Mouse (Mus musculus) adipocyte (in vitro differentiated cells): ENCODE data around the gene Caprin2.
"Not testable (repeated sequence)": the region's sequence is repeated elsewhere in the genome, so short reads cannot be mapped to it uniquely, and the experiment has no call there.

Experiments used
- DNase-seq: peaks from one replicate; pipeline ENCODE4 v3.0.0-alpha.2; 2016; ENCODE audit warnings: low spot score

Gene Caprin2

DNA sequence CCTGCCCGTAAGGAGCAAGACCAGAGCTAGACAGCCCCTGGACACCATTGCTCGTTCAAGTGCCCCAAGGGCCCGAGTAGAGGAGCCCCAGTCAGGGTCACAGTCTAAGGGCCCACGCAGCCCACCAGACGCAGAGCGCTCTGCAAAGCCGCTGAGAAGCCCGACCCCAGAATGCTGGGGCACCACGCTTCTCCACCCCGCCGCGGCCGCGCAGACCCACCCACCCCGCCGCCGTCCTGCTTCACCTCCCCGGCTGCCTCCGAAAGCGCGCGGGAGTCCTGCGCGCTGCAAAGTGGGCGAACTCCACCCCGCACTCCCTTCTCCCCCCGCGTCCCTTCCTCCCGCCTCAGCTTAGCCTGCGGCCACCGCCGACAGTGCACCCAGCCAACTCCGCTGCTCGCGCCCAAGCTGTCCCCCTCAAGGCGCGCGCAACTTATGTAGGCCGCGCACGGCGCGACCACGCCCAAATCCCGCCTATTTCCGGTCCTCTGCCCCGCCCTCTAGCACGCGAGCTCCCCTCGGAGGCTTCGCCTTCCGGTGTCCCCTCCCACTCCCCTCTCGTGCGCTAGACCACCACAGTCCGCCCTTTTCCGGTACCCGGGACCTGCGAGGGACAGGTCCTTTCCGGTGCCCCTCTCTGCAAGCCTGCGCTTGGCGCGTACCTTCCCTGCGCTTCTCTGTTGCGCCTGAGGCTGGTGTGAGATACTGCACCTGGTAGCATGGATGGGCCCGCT, at the start of gene Caprin2:
Gene Caprin2, minus strand, starts transcription at position 465 of the 734 bp plus-strand sequence.
- peak; percentile 77 for DNase-seq

DNA sequence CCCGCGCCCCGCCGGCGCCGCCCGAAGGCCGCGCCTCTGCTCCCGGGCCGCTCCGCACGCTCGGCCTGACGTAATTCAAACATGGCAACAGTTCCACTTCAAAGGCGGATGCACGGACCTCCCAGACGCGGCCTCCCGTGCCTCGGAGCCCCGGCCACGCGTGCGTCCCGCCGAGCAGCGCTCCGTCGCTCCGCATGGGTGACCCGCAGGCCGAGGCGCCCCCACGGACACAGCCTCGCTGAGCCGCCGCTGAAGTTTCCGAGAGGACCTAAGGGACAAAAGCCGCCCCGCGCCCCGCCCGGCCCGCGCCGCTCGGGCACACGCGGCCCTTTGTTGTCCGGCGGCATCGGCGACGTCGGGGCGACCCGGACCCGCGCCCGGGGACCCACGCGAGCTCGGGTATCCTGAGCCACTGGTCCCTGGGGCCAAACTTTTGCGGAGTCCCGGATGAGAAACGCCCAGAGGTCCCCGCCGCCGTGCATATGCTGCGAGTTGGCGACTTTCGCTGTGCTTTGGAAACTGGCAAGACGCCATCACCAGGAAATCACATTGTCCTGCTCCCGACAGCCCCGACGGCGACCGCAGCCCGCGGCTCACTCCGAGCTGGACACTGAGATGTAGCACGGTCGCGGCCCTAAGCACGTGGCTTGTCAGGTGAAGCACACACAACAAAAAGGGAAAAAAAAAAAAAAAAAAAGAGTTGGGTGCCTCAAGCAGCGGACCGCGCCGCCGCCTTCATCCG, 48.9 kb upstream of the Caprin2 start:
- DNase-seq = peak; percentile 35

DNA sequence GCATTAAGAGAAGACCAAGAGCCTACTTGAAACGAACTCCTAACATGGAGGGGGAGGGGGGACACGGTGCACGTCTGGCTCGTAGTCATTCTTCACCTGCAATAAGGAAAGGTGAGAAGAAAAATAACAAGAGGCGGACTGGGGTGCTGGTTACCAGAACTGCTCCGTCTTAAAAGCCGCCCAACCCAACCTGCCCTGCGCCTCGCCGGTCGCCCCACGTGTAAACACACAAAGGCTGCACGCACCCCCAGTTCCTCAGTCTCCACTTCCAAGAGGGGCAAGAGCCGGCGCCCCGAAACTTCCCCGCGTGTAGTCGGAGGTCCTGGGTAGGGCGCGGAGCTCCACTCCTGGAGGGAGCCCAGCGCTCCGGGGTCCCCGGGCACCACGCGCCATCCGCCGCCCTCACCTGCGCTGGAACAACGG, 48.3 kb upstream of the Caprin2 start:
- no peak for DNase-seq

DNA sequence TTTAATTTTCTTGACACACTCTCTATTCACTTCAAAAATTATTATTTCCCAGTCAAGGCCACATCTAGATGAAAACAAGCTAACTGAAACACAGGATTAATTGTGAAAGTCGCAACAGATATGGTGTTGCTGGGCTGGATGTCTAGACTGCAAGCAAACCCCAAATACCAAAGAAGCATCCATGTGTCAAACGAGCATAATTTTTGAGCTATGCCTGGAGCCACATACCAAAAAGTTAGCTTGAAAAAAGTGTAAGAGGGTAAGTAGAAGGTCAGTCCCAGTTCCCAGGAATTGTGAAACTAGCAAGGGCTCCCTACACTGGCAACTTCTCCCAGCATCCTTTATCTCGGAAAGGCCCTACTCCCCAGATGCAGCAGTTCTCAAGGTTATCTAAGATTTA, 47.7 kb upstream of the Caprin2 start:
- no peak for DNase-seq

DNA sequence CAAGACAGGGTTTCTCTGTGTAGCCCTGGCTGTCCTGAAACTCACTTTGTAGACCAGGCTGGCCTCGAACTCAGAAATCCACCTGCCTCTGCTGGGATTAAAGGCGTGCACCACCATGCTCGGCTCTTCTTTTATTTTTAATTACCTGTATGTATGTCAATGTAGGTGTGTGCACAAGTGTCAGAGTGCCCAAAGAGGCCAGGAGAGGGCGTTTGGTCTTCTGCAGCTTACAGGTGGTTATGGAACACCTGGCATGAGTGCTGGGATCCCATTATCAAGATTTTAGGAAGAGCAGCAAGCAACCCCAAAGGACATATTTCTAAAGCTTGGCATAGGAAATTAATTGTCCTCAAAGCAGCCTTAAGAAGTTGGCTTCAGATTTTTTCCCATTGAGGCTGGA, 46.4 kb upstream of the Caprin2 start:
- DNase-seq = no peak

DNA sequence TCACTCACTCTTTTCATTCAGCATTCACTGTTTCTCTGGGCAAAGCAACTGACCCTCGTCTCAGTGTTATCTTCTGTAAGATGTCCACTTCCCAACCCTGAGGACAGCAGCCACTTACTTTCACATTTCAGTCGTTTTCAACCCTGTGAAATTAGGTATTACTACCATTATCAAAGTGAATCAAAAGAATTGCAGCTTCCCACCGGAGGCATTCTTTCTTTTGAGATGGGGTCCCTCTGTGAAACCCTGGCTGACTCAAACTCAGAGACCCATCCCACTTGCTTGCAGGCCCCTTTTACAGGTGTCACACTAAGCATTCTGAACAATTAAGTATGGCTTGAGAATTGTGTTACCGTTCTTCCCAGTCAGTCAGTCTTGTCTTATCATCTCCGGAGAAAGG, 45.8 kb upstream of the Caprin2 start:
- DNase-seq = no peak

DNA sequence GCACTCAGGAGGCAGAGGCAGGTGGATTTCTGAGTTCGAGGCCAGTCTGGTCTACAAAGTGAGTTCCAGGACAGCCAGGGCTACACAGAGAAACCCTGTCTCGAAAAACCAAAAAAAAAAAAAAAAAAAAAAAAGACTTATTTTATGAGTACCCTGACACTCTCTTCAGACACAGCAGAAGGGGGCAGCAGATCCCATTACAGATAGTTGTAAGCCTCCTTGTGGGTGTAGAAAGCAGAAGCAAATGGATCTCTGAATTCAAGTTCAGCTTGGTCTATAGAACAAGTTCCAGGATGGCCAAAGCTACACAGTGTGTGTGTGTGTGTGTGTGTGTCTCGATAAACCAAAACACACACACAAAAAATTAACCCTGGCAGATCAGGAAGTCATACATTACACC, 44.3 kb upstream of the Caprin2 start:
- not testable (repeated sequence) for DNase-seq

DNA sequence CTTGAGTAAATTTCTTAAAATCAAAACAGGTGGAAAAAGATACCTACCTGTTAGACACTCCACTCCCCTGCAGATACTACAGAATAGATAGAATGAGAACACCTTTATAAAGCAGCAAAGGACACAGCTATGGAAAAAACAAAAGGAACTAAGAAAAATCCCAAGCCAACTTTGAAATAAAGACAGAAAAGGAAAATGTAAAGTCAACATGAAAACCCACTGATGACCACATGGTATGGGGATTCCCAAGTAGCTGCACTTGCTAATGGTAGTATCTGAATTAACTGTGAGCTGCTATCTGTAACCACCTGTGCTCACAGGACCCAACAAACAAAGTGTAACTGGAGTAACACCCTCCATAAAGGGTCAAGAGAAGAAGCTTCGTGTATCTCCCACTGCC, 41.7 kb upstream of the Caprin2 start:
- no peak for DNase-seq

DNA sequence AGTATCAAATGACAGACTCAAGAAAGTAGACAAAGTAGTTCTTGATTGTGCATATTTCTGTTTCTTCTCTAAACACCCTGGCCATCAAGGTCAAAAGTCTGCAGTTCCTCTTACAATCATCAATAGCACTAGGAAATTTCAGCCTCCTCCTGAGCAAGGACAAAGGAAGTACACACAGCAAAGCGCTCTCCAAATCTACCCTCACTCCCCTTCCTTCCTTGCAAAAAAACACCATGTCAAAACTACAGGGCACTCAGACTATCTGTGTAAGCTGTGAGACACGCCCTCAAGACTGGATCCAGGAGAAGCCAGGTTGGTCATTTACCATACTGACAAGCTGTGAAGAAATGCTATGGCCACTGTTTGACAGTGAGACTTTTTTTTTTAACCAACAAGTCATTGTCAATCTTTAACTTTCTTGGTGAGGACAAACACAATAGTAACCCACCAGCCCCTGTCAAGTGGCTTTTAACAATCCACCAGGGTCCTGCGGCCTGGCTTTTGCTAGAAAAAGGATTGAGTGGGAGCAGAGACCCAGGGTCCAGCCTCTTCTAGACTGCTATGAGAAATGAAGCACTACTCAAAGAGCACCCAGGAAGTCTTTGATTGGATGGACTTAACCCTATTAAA, 39.0 kb upstream of the Caprin2 start:
- no peak for DNase-seq

DNA sequence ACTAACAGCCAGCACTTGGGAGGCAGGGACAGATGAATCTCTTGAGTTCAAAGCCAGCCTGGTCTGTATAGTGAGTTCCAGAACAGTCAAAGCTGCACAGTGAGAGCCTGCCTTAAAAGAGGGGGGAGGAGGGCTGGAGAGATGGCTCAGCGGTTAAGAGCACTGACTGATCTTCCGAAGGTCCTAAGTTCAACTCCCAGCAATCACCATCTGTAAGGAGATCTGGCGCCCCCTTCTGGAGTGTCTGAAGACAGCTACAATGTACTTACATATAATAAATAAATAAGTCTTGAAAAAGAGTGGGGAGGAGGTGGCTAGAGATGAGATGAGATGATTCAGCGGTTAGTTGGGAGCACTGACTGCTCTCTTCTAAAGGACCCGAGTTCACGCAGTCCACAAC, 35.2 kb upstream of the Caprin2 start:
- DNase-seq = no peak

DNA sequence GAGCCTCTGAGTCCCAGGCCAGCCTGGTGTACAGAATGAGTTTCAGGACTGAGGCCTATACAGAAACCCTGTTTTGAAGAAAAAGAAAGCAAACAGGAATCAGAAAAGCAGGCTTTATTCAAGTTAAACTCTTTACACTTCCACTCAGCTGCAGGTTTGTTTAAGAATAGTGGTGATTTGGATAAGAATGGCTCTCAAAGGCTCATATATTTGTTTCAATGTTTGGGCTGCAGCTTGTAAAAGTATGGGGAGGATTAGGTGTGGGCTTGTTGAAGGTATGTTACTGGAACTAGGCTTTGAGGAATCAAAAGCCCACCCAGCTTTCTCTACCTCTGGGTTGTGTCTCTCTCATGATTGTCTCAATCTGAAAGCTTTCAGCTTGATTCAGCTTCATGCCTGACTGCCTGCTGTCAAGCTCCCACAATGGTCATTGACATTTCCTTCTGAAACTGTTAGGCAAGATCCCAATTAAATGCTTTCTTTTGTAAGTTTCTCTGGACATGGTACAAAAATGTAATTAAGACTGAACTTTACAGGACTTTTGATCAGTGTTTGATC, 22.9 kb upstream of the Caprin2 start:
- DNase-seq = no peak

DNA sequence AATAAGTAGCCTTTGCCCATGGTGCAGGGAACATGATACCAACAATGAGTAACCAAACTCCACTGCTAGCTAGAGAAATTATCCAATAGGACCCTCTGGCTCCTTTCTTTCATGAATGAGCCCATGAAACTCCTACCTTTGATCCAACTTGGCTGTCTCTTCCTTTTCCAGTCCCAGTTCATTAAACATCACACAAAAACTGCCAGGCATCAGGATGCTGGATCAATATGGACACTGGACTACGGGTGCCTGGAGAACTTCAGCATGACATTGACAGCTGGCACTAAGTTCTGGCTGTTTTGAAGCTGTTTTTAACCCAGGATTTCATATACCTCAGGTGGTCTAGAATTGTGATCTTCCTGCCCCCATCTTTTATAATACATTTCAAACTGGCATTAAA, 21.6 kb upstream of the Caprin2 start:
- no peak for DNase-seq

DNA sequence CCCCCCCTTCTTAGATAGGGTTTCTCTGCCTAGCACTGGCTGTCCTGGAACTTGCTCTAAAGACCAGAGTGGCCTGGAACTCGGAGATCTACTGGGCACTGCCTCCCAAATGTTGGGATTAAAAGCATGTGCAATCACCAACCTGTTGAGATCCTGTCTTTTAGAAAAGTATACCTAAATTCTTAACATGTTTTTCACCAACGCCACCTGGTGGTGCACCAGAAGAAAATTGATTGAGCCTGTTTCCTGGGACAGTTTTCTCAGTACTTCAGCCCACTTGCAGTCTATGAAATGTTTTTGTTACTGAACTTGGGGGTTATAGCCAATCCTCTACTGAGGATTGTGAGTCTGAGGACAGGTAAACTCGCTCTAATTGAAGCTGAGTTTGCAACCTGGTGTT, 20.8 kb upstream of the Caprin2 start:
- DNase-seq = peak; percentile 39

DNA sequence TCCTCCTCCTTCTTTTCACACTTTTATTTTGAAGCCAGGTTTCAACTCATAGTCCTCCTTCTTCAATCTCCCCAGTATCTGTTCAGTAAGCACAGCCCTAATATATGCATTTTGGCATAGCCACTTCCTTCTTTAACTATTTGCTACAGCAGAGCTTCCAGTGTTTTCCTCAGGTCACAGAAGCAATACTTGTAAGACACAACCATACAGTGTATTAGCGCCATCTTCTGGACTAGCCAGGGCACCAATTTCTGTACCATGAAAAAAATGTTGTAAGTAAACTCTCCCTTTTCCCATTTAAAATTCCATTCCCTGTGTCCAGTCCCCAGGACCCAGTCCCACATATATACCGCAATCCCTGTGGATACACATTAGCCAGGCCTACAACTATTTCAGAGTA, 17.9 kb upstream of the Caprin2 start:
- DNase-seq = peak; percentile 84

DNA sequence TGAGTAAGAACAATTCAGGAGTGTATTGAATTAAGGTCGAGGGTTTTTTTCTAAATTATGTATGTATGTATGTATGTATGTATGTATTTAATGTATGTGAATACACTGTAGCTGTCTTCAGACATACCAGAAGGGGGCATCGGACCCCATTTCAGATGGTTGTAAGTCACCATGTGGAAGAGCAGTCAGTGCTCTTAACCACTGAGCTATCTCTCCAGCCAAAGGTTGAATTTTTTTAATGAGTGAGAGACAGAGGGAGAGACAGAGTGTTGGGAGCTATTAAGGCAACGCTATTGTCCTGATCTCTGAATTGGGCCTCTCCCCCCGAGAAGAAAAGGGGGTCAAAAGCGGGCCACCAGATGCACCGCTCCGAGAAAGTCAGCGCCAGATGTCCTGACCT, 15.9 kb upstream of the Caprin2 start:
- DNase-seq = not testable (repeated sequence)

DNA sequence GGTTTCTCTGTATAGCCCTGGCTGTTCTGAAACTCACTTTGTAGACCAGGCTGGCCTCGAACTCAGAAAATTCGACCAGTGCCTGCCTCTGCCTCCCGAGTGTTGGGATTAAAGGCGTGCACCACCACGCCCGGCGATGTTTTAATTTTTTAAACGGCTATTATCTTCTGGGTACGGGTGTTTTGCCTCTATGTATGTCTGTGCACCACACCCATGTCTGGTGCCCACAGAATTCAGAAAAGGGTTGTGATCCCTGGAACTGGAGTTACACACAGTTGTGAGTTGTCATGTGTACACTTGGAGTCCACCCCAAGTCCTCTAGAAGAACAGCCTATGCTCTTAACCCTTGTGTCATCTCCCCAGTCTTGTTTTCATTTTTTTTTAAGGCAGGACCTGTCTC, 10.9 kb upstream of the Caprin2 start:
- no peak for DNase-seq

DNA sequence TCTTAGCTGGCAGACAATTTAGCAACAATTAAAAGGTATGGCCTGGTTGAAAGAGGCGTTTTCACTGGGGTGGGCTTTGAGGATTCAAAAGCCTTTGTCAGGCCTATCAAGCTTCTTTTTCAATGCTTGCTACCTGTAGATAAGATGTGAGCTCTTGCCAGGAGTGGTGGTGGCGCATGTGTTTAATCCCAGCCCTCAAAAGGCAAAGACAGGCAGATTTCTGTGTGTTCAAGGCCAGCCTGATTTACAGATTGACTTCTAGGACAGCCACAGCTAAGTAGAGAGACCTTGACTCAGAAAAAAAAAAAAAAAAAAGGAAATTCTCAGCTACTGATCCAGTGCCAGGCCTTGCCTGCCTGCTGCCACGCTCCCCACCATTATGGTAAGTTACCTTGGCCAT, 6.7 kb upstream of the Caprin2 start:
- no peak for DNase-seq

DNA sequence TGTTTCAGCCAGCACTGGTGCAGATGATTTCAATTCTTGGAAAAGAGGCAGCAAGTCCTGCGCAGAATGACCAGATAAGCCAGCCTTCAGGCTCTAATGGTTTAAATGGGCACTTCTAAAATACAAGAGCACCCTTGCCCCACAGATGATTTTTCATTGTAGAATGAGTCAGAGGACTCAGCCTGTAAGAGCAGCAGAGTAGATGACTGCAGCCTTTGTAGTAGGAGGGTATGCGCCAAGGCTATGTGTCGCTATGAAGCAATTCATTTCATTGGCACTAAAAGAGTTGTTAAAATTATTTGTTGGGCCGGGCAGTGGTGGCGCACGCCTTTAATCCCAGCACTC, 442 bp upstream of the Caprin2 start:
- no peak for DNase-seq

DNA sequence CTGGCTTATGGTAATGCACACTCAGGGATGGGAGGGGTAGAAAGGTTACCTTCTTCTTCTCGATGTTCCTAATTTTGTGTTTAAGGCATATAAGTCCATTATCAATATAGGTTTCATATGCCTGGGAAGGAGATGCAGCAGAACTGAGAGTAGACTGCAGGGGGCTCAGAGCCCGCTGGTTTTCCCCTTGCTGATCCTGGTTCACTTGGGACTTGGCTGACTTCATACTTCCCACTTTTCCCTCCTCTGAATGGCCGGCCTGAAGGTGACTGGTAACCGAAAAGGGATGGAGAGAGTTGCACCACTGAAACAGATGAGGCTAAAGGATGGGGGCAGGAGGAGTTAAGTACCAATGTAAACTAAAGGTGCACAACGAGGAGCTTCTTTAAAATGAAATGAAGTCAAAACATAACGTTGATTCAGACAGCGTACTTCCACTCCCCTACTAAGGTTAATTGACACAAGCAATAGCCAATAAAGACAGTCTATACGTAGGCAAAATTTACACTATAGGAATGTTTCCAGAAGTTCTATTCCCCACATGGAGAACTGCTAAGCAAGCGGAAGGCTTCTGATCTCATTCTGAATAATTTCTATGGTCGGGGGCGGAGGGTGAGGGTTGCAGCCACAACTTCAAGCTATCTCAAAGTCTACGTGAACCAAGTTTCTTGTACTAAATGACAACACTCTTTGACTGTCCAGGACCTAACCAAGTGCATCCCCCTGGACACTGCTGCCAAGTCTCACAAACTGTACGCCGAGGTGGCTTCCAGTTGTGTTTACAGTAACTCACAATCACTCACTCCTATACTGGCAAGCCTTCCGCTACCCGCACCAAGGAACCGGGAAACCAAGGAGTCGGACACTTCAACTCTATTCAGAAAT, 907 bp downstream of the Caprin2 start:
- DNase-seq = peak; percentile 24

DNA sequence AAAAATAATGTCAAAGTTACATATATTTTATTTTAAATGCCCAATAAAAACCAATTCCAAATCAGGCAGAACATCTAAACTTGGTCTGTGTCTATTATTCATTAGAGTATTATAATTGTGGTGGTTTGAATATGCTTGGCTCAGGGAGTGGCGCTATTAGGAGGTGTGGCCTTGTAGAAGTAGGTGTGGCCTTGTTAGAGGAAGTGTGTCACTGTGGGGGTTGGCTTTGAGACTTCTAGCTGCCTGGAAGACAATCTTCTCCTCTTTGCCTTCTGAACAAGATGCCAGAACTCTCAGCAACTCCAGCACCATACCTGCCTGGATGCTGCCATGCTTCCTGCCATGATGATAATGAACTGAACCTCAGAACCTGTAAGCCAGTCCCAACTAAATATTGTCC, 22.1 kb downstream of the Caprin2 start:
- no peak for DNase-seq

DNA sequence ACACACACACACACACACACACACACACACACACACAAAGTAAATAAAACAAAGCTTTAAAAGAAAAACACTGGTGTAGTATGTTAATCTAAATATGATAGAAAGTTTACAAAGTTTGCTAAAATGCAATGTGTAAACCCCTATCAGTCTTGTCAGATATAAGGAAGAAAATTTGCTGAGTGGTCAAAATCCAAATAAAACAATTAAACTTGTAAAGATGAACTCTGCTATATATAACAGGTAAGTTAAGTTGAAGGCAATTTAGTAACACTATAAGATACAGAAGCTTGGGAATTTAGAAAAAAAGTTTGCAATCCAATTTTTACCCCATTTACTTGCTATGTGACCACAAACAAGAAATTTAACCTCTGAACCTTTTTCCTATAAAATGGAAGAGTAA, 50.4 kb downstream of the Caprin2 start:
- DNase-seq = no peak

DNA sequence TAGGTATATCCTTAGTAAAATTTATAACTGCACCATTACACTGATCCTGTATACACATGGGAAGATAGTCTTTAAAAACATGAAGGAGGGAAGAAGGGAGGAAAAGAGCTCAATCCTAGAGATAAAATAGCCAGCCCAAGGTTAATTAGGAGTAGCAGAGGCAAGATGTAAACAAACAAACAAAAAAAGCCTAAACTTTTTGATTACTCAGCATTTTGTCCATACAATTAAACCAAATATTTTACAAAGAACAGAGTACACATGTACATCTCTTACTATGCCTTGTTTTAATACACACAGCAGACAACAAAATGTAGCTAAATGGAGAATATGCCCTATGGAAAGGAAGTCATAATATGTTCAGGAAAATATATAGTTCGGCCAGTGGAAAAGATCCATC, 54.3 kb downstream of the Caprin2 start:
- no peak for DNase-seq
